Mouse (Mus musculus) testis, adult 2 months (tissue): ENCODE data around the gene Prkag2.

Experiments
- CTCF ChIP-seq: fragments of 200-500 bp; IDR thresholded peaks from 2 replicates; pipeline ENCODE4 v1.5.1; 2012; ENCODE audit warnings: low read depth, mild to moderate bottlenecking, inconsistent platforms, low read length, moderate library complexity; ENCODE audit not compliant: control insufficient read depth, insufficient read depth, insufficient replicate concordance
- POLR2A ChIP-seq: fragments of 200-500 bp; IDR thresholded peaks from 2 replicates; pipeline ENCODE4 v1.6.1; 2012; ENCODE audit warnings: low read depth, mild to moderate bottlenecking, inconsistent platforms, low read length, moderate library complexity; ENCODE audit not compliant: control insufficient read depth

- TF ChIP-seq CTCF (no peak), POLR2A (no peak)
These were observed 141.8 kb downstream of the Prkag2 start for GRCm38 (mm10) chr5:24958596-24958995.
